Mouse (Mus musculus): Measurements from ENCODE around the gene Myh7.
A peak's percentile ranks its signal among the peaks of the same experiment; 100 is the strongest.
"Not testable (repeated sequence)": the region's sequence is repeated elsewhere in the genome, so short reads cannot be mapped to it uniquely, and the experiment has no call there.

The Myh7 gene

GRCm38 (mm10) chr14:54994136-54994868 lies at the start of gene Myh7:
Myh7 (minus strand) TSS chr14:54994626.
- no peak for DNase-seq

GRCm38 (mm10) chr14:55043694-55044093 lies 49.3 kb upstream of the Myh7 start:
- not testable (repeated sequence) for DNase-seq

- no peak for DNase-seq
These were observed 38.3 kb upstream of the Myh7 start for GRCm38 (mm10) chr14:55032695-55033225.

- peak; percentile 54 for DNase-seq
These were observed 34.7 kb upstream of the Myh7 start for GRCm38 (mm10) chr14:55029034-55029698.

- no peak for DNase-seq
These were observed 34.0 kb upstream of the Myh7 start for GRCm38 (mm10) chr14:55028333-55028835.

- peak; percentile 48 for DNase-seq
These were observed 33.2 kb upstream of the Myh7 start for GRCm38 (mm10) chr14:55027653-55028052.

- DNase-seq, result no peak
These were observed 32.8 kb upstream of the Myh7 start for GRCm38 (mm10) chr14:55027251-55027650.

- no peak for DNase-seq
These were observed 31.1 kb upstream of the Myh7 start for GRCm38 (mm10) chr14:55025527-55025926.

GRCm38 (mm10) chr14:55024236-55024635 lies 29.8 kb upstream of the Myh7 start:
- DNase-seq, result peak; percentile 72

GRCm38 (mm10) chr14:55023011-55023410 lies 28.6 kb upstream of the Myh7 start:
- no peak for DNase-seq

- DNase-seq, result no peak
These were observed 26.0 kb upstream of the Myh7 start for GRCm38 (mm10) chr14:55020394-55020793.

- DNase-seq, result no peak
These were observed 22.4 kb upstream of the Myh7 start for GRCm38 (mm10) chr14:55016876-55017275.

- DNase-seq, result no peak
These were observed 21.3 kb upstream of the Myh7 start for GRCm38 (mm10) chr14:55015767-55016111.

- DNase-seq, result peak; percentile 99
These were observed 20.8 kb upstream of the Myh7 start, which contains the start of gene Ngdn for GRCm38 (mm10) chr14:55014991-55015766. Ngdn (plus strand) TSS chr14:55015454.

- no peak for DNase-seq
These were observed 20.2 kb upstream of the Myh7 start for GRCm38 (mm10) chr14:55014591-55014990.

GRCm38 (mm10) chr14:55011116-55011515 lies 16.7 kb upstream of the Myh7 start:
- DNase-seq, result no peak

GRCm38 (mm10) chr14:55008417-55008816 lies 14.0 kb upstream of the Myh7 start:
- no peak for DNase-seq

- DNase-seq, result no peak
These were observed 12.9 kb upstream of the Myh7 start for GRCm38 (mm10) chr14:55007120-55007908.

- no peak for DNase-seq
These were observed 12.1 kb upstream of the Myh7 start for GRCm38 (mm10) chr14:55006541-55006940.

GRCm38 (mm10) chr14:55005967-55006366 lies 11.5 kb upstream of the Myh7 start:
- DNase-seq, result no peak

- no peak for DNase-seq
These were observed 11.1 kb upstream of the Myh7 start for GRCm38 (mm10) chr14:55005506-55005905.
